Comparison of ENCODE assay signal across 8 mouse cellular contexts in genomic region chr3:79590863-79591792, GRCm38 (mm10). TPM values are rescaled to one million over a fixed set of nuclear protein-coding genes. Genes with fewer than 3 reads are reported as not detected.
DNase-seq lines count a peak whose midpoint lies in the region.

Ppid (plus strand) TSS chr3:79591342.

- peak; percentile 90 for DNase-seq in MN1 (ENCODE audit: low spot score)
- peak; percentile 70 for DNase-seq in cerebellum, adult 8-10 months
- peak; percentile 89 for DNase-seq in forelimb bud, embryonic 11.5 days (ENCODE audit: low read depth, low spot score)
- DNase-seq in hindbrain, embryonic 10.5 days (ENCODE audit: low spot score), result peak; percentile 88
- peak; percentile 72 to 83 for DNase-seq in layer of hippocampus, postnatal 14 days (ENCODE audit: low spot score in 2 of 2)
- DNase-seq in lung, postnatal 14 days, result peak; percentile 76
- DNase-seq in retina, embryonic 14.5 days (ENCODE audit: low spot score), result peak; percentile 88
- DNase-seq in thymus, postnatal 4 days, result peak; percentile 83

- peaks cover 18% of the 10 kb centered on the region for H3K4me1 ChIP-seq in hindbrain, embryonic 10.5 days (replicated peaks)

- WGBS in hindbrain, embryonic 10.5 days, result 3% methylated on average over 63 of the region's 63 CpGs

- H3K27ac ChIP-seq in hindbrain, embryonic 10.5 days, result peak within 1 kb of the TSS; percentile 95

- H3K9me3 ChIP-seq in hindbrain, embryonic 10.5 days, result no peaks in the 10 kb centered on the region

- H3K27me3 ChIP-seq in hindbrain, embryonic 10.5 days (ENCODE audit: insufficient read depth, poor library complexity, severe bottlenecking), result no peaks in the 10 kb centered on the region

- H3K36me3 ChIP-seq in hindbrain, embryonic 10.5 days, result peaks cover 30% of the 10 kb centered on the region

- H3K4me3 ChIP-seq in hindbrain, embryonic 10.5 days, result peak within 1 kb of the TSS; percentile 90

RNA-seq across cellular contexts. Expression of gene Ppid, which starts in this region (rescaled TPM):
- polyA plus RNA-seq in hindbrain, embryonic 10.5 days (2016; fragmentation: Nextera tagmentation; extraction: Ambion mirVana), result 173 and 217 TPM in 2 replicates
- total RNA-seq in layer of hippocampus, postnatal 14 days (2021), result 10 to 100 TPM; 68.9 to 70.7 TPM

Comparison
In these comparisons a context has a peak if more than half of its experiments do, and no peak if none do; other contexts are left out.
1. Peak in every context shown above with its lines: DNase-seq, H3K4me3 ChIP-seq and H3K27ac ChIP-seq.